Mouse (Mus musculus): ENCODE results near the gene Pop5. TPM values are rescaled to one million over a fixed set of nuclear protein-coding genes. Genes with fewer than 3 reads are reported as not detected.
A peak's percentile ranks its signal among the peaks of the same experiment; 100 is the strongest.

The Pop5 gene
- total RNA-seq, 2 experiments from 2014 or later = 76.3 to 85.9 TPM

DNA sequence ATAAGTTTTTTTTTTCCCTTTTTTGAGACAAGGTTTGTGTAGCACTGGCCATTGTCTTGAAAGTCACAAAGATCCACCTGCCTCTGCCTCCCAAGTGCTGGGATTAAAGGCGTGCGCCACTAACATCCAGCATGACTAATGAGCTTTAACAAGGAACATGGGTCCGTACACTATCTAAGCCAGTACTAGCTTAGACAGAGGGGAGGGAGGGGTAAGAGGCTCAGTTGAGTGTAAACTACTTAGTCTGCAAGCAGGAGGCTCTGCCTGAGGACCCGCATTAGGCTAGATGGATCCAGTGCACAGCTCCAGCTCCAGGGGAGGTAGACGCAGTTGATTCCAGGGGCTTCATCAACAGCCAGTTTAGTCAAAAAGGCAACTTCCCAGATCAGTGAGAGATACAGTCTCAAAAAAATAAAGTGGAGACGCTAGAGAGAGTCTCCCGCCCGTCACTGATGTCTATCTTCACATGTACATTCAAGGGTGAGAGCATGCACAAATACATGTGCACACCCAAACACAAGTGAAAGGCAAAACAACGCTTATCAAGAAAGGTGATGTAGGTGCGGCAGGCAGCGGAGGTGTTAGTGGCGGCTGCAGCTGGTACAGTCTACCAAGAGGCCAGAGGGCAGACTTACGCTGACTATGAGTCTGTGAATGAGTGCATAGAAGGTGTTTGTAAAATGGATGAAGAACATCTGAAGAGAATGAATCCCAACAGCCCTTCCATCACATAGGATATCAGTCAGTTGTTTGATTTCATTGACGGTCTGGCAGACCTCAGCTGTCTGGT lies 27.1 kb downstream of the Pop5 start:
- no peak for DNase-seq

DNA sequence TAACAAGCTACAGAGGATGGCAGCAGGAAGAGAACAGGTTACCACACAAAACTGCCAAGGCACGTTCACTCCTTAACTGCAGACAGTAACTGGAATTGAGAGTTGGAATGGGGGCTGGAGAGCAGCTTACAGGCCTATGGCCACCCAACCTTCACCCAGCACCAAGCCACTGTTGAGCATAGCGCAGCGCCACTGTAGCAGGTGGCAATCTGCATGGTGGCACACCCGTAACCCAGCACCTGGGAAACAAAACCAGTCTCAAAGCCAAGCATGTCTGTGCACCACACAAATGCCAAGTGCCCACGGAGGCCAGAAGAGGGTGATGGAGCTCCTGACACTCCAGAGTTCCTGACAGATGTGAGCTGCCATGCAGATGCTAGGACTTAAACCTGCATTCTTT lies 30.7 kb downstream of the Pop5 start:
- no peak for DNase-seq

DNA sequence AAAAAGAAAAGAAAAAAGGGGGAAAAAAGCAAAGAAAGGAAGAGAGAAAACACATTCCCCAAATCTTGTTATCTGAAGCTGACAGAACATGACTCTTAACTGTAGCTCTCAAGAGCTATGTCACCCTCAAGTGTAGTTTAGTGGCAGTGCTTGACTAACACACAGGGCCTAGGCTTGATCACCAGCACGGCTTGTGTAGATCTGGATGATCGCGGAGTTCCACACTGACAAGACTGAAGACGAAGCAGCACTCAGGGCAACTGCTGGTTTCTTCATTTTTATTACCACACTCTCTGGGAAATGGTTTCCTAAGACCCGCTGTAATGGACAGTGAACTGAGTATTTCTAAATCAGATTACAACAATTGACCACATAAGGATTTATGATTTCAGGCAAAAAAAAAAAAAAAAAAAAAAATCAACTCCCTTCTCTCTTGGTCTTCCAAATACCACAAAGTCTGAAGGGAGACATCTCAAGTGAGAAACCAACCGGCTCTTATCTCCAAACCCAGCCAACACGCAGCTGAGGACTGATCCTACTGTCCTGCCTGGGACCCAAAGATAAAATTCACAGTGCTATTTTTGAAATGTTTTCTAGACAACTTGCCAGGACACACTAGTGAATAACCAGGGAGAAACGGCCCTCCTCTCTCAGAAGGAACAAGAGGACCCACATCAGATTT lies 31.3 kb downstream of the Pop5 start:
- no peak for DNase-seq

DNA sequence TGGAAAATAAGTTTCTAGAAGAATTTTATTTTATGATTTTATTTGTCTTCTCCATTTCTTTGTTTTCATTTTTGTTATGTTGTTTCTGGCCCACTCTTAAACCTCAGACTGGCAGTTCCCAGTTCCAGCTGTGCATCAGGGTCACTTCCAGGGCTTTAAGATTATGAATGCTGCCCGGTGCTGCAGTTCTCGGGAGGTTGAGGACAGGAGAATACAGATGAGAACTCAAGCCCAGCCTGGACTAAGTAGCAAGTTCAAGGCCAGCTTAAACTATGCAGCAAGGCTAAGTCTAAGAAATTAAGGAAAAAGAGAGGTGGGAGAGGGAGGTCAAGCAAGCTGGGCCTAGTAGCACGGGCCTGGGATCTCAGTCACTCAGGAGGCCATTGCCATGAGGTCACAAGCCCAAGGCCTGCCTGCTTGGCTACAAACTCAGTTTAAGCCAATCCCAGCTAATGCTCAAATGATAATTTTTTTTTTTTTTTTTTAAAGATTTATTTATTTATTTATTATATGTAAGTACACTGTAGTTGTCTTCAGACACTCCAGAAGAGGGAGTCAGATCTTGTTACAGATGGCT lies 31.9 kb downstream of the Pop5 start:
- DNase-seq = peak; percentile 29 to 57

GRCm38 (mm10) chr5:115268266-115268665 lies 32.6 kb downstream of the Pop5 start:
- no peak for DNase-seq

DNA sequence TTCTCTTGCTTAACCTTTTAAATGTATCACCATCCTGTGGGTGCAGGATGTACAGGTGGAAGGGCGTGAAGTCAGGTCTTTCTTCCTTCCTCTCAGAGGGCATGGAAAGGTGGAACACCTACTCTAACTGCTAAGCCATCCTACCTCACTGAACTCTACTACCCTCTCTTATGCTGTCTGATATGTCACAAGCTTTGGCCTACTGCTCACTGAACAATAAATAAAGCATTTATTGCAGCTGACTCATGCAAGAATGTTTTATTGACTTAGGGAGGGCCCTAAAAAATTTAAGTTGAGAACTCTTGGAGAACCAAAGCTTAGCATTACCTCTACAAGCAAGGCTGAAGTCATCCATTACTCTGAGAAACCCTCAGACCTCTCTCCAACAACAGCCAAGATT lies 34.3 kb downstream of the Pop5 start:
- no peak for DNase-seq

DNA sequence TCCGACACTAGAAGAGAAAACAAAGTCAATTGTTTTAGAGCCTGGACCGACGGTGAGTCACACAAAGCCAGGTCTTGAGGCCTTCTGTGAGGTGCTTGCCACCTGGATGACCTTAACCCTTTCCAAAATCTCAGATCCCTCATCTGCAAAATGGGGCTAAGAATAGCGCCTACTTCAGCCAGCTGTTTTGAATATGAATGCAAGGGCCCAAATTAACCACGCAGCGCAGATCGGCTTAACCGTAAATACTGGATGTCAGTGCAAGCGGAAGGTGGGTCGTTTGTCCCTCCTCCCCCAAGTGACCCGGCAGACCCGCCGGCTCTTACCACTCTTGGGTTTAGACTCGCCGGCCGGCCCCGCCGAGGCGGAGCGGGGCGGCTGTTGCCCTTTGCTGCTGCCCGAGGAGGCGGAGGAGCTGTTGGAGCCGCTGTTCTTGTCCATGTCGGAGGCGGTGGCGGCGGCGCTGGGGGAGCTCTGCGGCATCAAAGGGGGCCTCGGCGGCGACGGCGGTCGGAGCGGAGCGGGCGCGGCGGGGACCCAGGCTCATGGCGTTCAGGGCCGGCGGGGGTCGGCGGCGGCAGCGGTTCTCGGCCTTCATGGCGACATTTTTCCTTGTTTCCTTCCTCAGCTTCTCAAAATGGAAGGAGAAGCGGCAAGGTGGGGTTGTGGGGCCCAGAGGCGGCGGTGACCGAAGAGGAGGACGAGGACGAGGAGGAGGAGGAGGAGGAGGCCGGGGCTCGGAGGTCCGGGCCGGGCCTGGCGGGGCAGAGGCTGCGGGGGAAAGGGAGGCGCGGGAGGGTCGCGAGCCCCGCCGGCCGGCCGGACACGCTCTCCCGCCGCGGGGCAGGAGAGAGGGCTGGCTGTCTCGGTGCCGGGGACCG lies 36.5 kb downstream of the Pop5 start:
- DNase-seq = peak; percentile 50 to 65

GRCm38 (mm10) chr5:115272812-115273548 lies 37.3 kb downstream of the Pop5 start, which contains the start of gene Rnf10:
Gene Rnf10 (minus strand): TSS chr5:115272898.
- peak; percentile 92 to 94 for DNase-seq

DNA sequence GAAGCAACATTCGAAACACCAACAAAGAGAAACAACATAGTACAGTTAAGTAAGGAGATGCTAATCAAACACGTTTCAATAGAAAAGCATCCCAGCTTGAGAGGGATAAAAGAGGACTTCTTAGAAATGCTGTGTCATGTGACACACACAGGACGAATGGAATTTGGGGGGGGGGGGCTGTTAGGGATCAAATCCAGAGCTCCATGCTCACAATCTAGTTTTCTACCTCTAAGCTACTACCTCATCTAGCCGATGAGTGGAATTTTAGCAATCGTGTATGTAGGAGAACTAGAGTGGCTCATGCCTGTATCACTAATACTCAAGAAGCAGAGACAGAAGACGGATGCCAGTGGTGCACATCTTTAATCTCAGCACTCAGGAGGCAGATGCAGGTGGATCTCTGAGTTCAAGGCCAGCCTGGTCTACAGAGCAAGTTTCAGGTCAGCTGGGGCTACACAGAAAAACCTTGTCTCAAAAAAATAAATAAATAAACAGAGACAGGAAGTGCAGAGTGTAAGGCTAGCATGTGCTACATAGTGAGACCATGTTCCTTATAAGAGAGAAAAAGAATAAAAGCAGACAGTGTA lies 38.0 kb downstream of the Pop5 start:
- DNase-seq = no peak

- DNase-seq = no peak
Measured at GRCm38 (mm10) chr5:115274353-115274752, 38.7 kb downstream of the Pop5 start.

GRCm38 (mm10) chr5:115274771-115275170 lies 39.1 kb downstream of the Pop5 start:
- peak in 1 of 2 experiments; percentile 42 for DNase-seq

DNA sequence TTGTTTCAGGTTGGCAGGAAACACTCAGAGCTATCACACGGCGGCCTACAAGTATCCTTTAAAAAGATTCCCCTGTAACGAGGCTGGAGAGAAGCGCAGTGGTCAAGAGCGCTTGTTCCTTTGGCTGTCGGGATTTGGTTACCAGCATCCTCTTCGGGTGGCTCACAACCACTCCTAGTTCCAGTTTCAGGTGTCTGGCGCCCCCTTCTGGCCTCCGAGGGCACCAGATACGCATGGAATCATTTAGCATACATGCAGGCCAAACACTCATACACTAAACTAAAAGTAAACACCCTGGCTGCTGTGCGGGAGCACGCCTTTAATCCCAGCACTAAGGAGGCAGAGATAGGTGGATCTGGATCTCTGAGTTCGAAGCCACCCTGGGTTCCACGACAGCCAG lies 40.4 kb downstream of the Pop5 start:
- DNase-seq = peak in 1 of 2 experiments; percentile 48

DNA sequence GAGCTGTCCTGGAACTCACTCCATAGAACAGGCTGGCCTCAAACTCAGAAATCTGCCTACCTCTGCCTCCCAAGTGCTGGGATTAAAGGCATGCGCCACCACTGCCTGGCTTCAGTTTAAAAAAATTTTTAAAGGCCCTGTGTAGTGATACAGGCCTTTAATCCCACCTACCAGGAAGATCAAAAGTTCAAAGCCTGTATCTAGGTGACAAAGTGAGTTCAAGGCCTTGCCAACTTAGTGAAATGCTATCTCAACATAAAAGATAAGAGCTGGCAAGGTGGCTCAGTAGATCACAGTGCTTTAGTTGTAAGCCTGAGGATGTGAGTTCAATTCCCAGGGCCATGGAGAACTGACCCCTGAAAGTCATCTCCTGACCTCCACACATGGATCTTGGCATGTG lies 42.4 kb downstream of the Pop5 start:
- DNase-seq = no peak

DNA sequence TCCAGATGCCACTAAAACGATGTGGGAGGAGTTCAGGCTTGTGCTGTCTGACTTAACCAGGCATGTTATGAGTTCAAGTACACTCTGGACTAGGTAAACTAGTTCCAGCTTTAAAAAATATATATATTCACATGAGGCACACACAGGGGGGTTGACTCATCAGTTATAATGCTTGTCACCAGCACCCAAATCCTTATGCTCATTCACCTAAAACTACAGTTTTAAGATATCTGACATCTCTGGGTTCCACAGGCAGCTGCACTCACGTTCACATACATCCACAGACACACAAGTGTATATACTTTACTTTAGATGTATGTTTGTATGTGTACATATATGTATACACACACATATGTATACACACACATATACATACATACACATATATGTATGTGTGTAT lies 43.1 kb downstream of the Pop5 start:
- DNase-seq = no peak

- peak; percentile 92 to 94 for DNase-seq
Measured at GRCm38 (mm10) chr5:115279226-115280049, 43.8 kb downstream of the Pop5 start, which contains the start of gene Coq5. Gene Coq5 (plus strand): TSS chr5:115279666.

GRCm38 (mm10) chr5:115280050-115280687 lies 44.5 kb downstream of the Pop5 start:
- DNase-seq = peak in 1 of 2 experiments; percentile 45

GRCm38 (mm10) chr5:115284735-115285134 lies 49.1 kb downstream of the Pop5 start:
- peak in 1 of 2 experiments; percentile 36 for DNase-seq

DNA sequence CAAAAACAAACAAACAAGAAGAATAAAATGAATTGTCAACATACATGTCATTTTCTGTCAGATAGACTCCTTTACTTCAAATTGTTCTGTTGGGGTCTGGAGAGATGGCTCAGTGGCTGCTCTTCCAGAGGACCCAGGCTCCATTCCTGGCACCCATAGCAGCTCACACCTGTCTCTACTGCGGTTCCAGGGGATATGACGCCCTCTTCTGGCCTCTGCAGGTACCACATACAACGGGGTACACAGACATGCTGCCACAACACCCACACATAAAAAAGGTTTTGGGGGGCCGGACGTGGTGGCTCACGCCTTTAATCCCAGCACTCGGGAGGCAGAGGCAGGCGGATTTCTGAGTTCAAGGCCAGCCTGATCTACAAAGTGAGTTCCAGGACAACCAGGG lies 58.5 kb downstream of the Pop5 start:
- no peak for DNase-seq
